Mouse (Mus musculus) bone marrow macrophage, adult 2 months (primary cell): ENCODE measurements around the gene Traf1.

Experiments used
- CTCF ChIP-seq: IDR thresholded peaks from 2 replicates; pipeline ENCODE4 v1.5.1; 2012; ENCODE audit warnings: low read depth, mild to moderate bottlenecking, low read length, moderate library complexity
- POLR2A ChIP-seq: IDR thresholded peaks from 2 replicates; pipeline ENCODE4 v1.6.1; 2012; ENCODE audit warnings: mild to moderate bottlenecking, low read depth, low read length, borderline replicate concordance

- TF ChIP-seq POLR2A = no peak
- TF ChIP-seq CTCF = no peak
Measured at GRCm38 (mm10) chr2:34963371-34963956, 1.9 kb upstream of the Traf1 start.
